In genomic region chr7:117524430-117525214, GRCm38 (mm10) we compare ENCODE assay signal across 9 mouse cellular contexts.
DNase-seq lines count a peak whose midpoint lies in the region.
"Had no signal": no experiment of that assay in that cellular context is flagged by ENCODE, and none has a peak within 500 bp of the region (broad histone marks: within the 10 kb centered on the region; RNA-seq: fewer than 3 reads in every experiment).

No protein-coding gene starts in this region.

- intact Hi-C loops in heart, postnatal 25 days (cut with DNase I) = no loop called here

- DNase-seq in cerebellum, postnatal 14 days = peak; percentile 48 to 63
- no peak for DNase-seq in cerebellum, adult 11 months
- peak; percentile 43 to 72 for DNase-seq in heart, adult 18-20 months
- DNase-seq in heart, postnatal 25 days (ENCODE audit: low spot score) = no peak
- DNase-seq in right cerebral cortex, postnatal 10 days (ENCODE audit: low spot score in 2 of 2) = peak; percentile 52 to 58
- no peak for DNase-seq in right cerebral cortex, postnatal 25 days
- DNase-seq in yolk sac, embryonic 10.5 days (ENCODE audit: low spot score) = no peak
- DNase-seq in thymus, postnatal 4 days = no peak
- DNase-seq: lung, adult 2 months had no signal

Comparison
In these comparisons a context has a peak if more than half of its experiments do, and no peak if none do; other contexts are left out.
1. DNase-seq: peak in cerebellum, postnatal 14 days (2 of 2), heart, adult 18-20 months (2 of 2) and right cerebral cortex, postnatal 10 days (2 of 2); none in cerebellum, adult 11 months (single experiment), heart, postnatal 25 days (single experiment), right cerebral cortex, postnatal 25 days (single experiment), yolk sac, embryonic 10.5 days (single experiment) and thymus, postnatal 4 days (single experiment).